Mouse (Mus musculus) midbrain, embryonic 11.5 days (tissue): ENCODE measurements around the gene Olfr543. TPM values are rescaled to one million over a fixed set of nuclear protein-coding genes. Genes with fewer than 3 reads are reported as not detected.
A peak's percentile ranks its signal among the peaks of the same experiment; 100 is the strongest.
"Not testable (repeated sequence)": the region's sequence is repeated elsewhere in the genome, so short reads cannot be mapped to it uniquely, and the experiment has no call there.

ENCODE experiments used
- ATAC-seq: fragments of 200-750 bp; cut with Nextera tagmentation; 2 replicates; pipeline ENCODE4 v1.8.0; 2017; ENCODE audit warnings: moderate TSS enrichment, moderate library complexity; ENCODE audit not compliant: low FRiP score
- DNase-seq: peaks from one replicate; pipeline ENCODE4 v3.0.0; 2015; ENCODE audit warnings: low spot score; ENCODE audit errors: missing footprints
- H3K27ac ChIP-seq: fragments of 300-500 bp; sonication (generic); 2 replicates; pipeline ENCODE4 v1.5.1; 2014; ENCODE audit warnings: low read depth, low read length
- H3K27me3 ChIP-seq: fragments of 300-500 bp; sonication (generic); 2 replicates; pipeline ENCODE4 v1.6.1; 2014; ENCODE audit warnings: mild to moderate bottlenecking, low read length, moderate library complexity, mixed read lengths; ENCODE audit not compliant: control insufficient read depth, insufficient read depth
- H3K36me3 ChIP-seq: fragments of 300-500 bp; sonication (generic); 2 replicates; pipeline ENCODE4 v1.6.1; 2014; ENCODE audit warnings: mild to moderate bottlenecking, low read length, moderate library complexity, mixed read lengths; ENCODE audit not compliant: control insufficient read depth, insufficient read depth
- H3K4me1 ChIP-seq: fragments of 300-500 bp; sonication (generic); 2 replicates; pipeline ENCODE4 v1.6.1; 2014; ENCODE audit warnings: low read length; ENCODE audit not compliant: control insufficient read depth, insufficient read depth
- H3K4me2 ChIP-seq: fragments of 300-500 bp; sonication (generic); 2 replicates; pipeline ENCODE4 v1.6.1; 2014; ENCODE audit warnings: mild to moderate bottlenecking, moderate library complexity
- H3K4me3 ChIP-seq: fragments of 300-500 bp; sonication (generic); 2 replicates; pipeline ENCODE4 v1.5.1; 2014; ENCODE audit warnings: low read depth, low read length
- H3K9ac ChIP-seq: fragments of 300-500 bp; sonication (generic); 2 replicates; pipeline ENCODE4 v1.6.1; 2014; ENCODE audit warnings: low read length
- H3K9me3 ChIP-seq: fragments of 300-500 bp; sonication (generic); 2 replicates; pipeline ENCODE4 v1.6.1; 2016; ENCODE audit warnings: low read length; ENCODE audit not compliant: control insufficient read depth
- WGBS: fragments of 180-500 bp; shearing (Covaris S2); extraction: QIAGEN DNeasy Blood & Tissue Kit; methylation state at CpG from one replicate; pipeline ENCODE4 v1.1.7; 2014; 5-methylcytosine and 5-hydroxymethylcytosine counted together
- polyA plus RNA-seq: library from polyadenylated mRNA; unstranded; fragments of >200 nt; fragmentation: Nextera tagmentation; extraction: Ambion mirVana; gene quantifications from 2 replicates; pipeline ENCODE4 v1.2.1, GENCODE M21; 2014

Gene Olfr543
- polyA plus RNA-seq, 1 experiment from 2014 or later, result 0.25 TPM

DNA sequence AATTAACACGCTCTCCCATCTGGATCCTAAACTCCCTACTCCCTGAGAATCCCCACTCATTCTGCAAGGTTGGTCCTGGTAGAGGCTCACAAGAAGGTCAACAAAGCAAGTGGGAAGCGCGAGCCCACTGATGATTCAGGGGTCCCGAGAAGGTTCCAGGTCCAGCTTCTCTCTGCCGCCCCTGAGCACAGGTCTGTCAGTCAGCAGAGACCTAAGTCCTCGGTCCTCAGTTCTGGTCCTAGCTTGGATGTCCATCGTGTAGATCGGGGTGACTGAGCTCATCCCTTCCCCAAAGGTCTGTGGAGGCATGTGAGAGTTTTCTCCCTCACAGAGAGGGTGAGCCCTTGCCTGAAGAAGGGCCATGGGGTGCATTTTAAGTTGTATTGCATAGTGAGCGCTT is 26.6 kb upstream of the Olfr543 start:
- no peak for ATAC-seq
- Histone ChIP-seq H3K4me1 (no peaks in the 10 kb centered on the region), H3K27me3 (no peaks in the 10 kb centered on the region), H3K27ac (no peak overlapping the region), H3K9ac (no peak overlapping the region), H3K9me3 (no peaks in the 10 kb centered on the region), H3K36me3 (no peaks in the 10 kb centered on the region), H3K4me3 (no peak overlapping the region), H3K4me2 (no peak overlapping the region)
- peak; percentile 56 for DNase-seq
- WGBS, result 89% methylated on average over 9 of the region's 9 CpGs

DNA sequence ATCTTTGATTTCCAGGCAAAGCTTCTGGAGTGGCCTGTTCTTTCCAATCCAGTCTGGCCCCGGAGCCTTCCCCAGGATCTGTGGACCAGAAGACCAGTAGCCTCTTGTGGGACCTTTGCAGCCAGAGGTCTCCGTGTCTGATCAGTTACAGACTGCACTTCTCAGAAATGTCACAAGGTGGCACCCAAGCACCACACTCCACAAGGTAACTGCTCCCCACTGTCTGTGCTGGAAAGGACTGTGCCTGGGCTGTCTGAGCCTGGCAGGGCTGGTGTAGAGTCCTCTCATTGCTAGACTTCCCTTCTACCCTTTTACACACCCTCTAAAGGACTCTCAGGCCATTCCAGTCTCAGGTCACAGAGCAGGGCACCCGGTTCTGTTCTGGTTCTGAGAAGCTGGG is 25.4 kb upstream of the Olfr543 start:
- 53% methylated on average over 3 of the region's 3 CpGs for WGBS
- ATAC-seq (peak; percentile 73), DNase-seq (peak; percentile 98)
- Histone ChIP-seq H3K27me3 (no peaks in the 10 kb centered on the region), H3K4me1 (no peaks in the 10 kb centered on the region), H3K36me3 (no peaks in the 10 kb centered on the region), H3K4me3 (no peak overlapping the region), H3K9me3 (no peaks in the 10 kb centered on the region), H3K27ac (no peak overlapping the region), H3K9ac (no peak overlapping the region), H3K4me2 (no peak overlapping the region)

GRCm38 (mm10) chr7:102501986-102502385 is 20.5 kb upstream of the Olfr543 start:
- no peak for DNase-seq
- 83% methylated on average over 5 of the region's 5 CpGs for WGBS
- H3K4me2 ChIP-seq, result no peak overlapping the region
- H3K27me3 ChIP-seq, result no peaks in the 10 kb centered on the region
- no peaks in the 10 kb centered on the region for H3K9me3 ChIP-seq
- H3K4me1 ChIP-seq, result no peaks in the 10 kb centered on the region
- no peak overlapping the region for H3K27ac ChIP-seq
- no peak overlapping the region for H3K9ac ChIP-seq
- H3K4me3 ChIP-seq, result no peak overlapping the region
- H3K36me3 ChIP-seq, result no peaks in the 10 kb centered on the region
- no peak for ATAC-seq

DNA sequence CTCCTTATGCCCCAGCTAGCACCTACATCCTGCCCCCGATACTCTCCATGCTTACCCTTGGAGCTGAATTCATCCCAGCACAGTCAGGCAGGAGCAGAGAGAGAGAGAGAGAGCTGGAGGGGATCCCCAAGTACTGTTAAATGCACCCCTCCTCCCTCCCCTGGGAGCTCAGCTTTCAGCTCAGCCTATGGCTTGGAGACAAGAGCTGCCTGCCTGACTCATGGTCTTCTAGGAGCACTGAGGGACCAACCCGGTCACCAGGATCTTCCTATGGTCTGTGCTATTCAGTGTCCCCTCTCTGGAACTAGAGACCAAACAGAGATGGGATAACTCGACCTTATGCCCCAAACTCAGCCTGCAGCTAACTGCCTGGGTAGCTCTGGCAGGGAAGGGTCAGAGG is 18.0 kb upstream of the Olfr543 start, which contains the start of gene Olfr545:
TSS of gene Olfr545 (minus strand) at position 101 of the 400 bp plus-strand sequence.
- 67% methylated on average over 3 of the region's 3 CpGs for WGBS
- Histone ChIP-seq H3K4me3 (no peak within 1 kb of the TSS), H3K27ac (no peak within 1 kb of the TSS), H3K36me3 (no peaks in the 10 kb centered on the region), H3K4me2 (no peak within 1 kb of the TSS), H3K9me3 (no peaks in the 10 kb centered on the region), H3K9ac (no peak within 1 kb of the TSS), H3K4me1 (no peaks in the 10 kb centered on the region), H3K27me3 (no peaks in the 10 kb centered on the region)
- peak; percentile 33 for DNase-seq
- ATAC-seq, result no peak

DNA sequence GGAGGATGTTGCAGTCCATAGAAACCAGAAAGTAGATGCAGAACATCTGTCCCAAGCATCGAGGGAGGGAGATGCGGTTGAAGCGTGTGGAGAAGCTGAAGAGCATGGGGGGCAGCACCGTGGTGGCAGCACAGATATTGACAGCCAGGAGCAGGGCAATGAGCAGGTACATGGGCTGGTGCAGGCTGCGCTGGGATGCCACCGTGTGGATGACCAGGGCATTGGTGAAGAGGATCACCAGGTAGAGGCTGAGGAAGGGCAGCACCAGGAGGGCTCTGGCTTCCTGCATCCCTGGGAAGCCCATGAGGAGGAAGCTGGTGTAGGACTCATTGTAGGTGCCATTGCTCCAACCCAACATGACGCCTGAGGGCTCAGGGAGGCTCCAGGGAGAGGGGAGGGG is 12.9 kb upstream of the Olfr543 start:
- H3K27ac ChIP-seq, H3K4me2 ChIP-seq, H3K4me3 ChIP-seq, H3K9ac ChIP-seq, H3K4me1 ChIP-seq, H3K27me3 ChIP-seq, DNase-seq, H3K9me3 ChIP-seq, H3K36me3 ChIP-seq: not testable (repeated sequence)
- 0 out of 2 replicates have a peak, but pooled peaks have one; percentile 11 for ATAC-seq
- WGBS, result 54% methylated on average over 6 of the region's 7 CpGs

DNA sequence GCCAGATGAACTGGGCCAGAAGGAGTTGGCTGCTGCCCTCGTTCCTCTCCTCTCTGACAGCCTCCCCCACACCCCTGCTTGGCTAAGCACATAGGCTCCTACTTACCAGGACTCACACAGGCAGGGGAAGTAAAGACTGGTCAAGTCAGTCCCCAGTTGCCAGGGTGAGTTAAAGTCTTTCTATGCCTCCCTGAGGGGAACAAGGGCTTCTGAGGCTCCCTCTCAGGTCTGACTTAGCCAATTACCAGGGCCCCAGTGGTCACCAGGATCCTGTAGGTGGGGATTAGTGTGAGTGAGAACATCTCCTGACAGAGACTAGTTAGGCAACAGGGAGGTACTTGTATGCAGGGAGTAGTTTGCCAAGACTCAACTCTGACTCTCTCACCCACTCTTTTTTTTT is 6.7 kb upstream of the Olfr543 start, which contains the start of gene Olfr544:
TSS of gene Olfr544 (minus strand) at position 153 of the 400 bp plus-strand sequence.
- no peaks in the 10 kb centered on the region for H3K4me1 ChIP-seq
- no peak for DNase-seq
- H3K27me3 ChIP-seq, result no peaks in the 10 kb centered on the region
- no peak within 1 kb of the TSS for H3K4me2 ChIP-seq
- H3K9me3 ChIP-seq, result no peaks in the 10 kb centered on the region
- no peak within 1 kb of the TSS for H3K4me3 ChIP-seq
- H3K27ac ChIP-seq, result no peak within 1 kb of the TSS
- WGBS, result 36% methylated on average over 1 of the region's 1 CpGs
- H3K9ac ChIP-seq, result no peak within 1 kb of the TSS
- H3K36me3 ChIP-seq, result no peaks in the 10 kb centered on the region
- ATAC-seq, result no peak

- H3K4me3 ChIP-seq, result no peak overlapping the region
- WGBS, result 83% methylated on average over 1 of the region's 1 CpGs
- ATAC-seq, result no peak
- no peak for DNase-seq
- H3K9me3 ChIP-seq, result no peaks in the 10 kb centered on the region
- H3K36me3 ChIP-seq, result no peaks in the 10 kb centered on the region
- no peak overlapping the region for H3K9ac ChIP-seq
- H3K27me3 ChIP-seq, result no peaks in the 10 kb centered on the region
- H3K4me1 ChIP-seq, result no peaks in the 10 kb centered on the region
- no peak overlapping the region for H3K27ac ChIP-seq
- no peak overlapping the region for H3K4me2 ChIP-seq
Observed at GRCm38 (mm10) chr7:102486105-102486504, 4.6 kb upstream of the Olfr543 start.

- not testable (repeated sequence) for H3K27ac ChIP-seq, H3K36me3 ChIP-seq, H3K9me3 ChIP-seq, H3K27me3 ChIP-seq, H3K4me2 ChIP-seq, DNase-seq, H3K9ac ChIP-seq, H3K4me1 ChIP-seq, H3K4me3 ChIP-seq
- 74% methylated on average over 6 of the region's 8 CpGs for WGBS
- ATAC-seq, result 0 out of 2 replicates have a peak, but pooled peaks have one; percentile 23
Observed at GRCm38 (mm10) chr7:102484766-102485165, 3.3 kb upstream of the Olfr543 start.

- Histone ChIP-seq H3K36me3 (no peaks in the 10 kb centered on the region), H3K9ac (no peak overlapping the region), H3K4me2 (no peak overlapping the region), H3K4me1 (no peaks in the 10 kb centered on the region), H3K27ac (no peak overlapping the region), H3K9me3 (no peaks in the 10 kb centered on the region), H3K4me3 (no peak overlapping the region), H3K27me3 (no peaks in the 10 kb centered on the region)
- 92% methylated on average over 2 of the region's 2 CpGs for WGBS
- no peak for DNase-seq
- ATAC-seq, result no peak
Observed at GRCm38 (mm10) chr7:102483665-102484064, 2.2 kb upstream of the Olfr543 start.

DNA sequence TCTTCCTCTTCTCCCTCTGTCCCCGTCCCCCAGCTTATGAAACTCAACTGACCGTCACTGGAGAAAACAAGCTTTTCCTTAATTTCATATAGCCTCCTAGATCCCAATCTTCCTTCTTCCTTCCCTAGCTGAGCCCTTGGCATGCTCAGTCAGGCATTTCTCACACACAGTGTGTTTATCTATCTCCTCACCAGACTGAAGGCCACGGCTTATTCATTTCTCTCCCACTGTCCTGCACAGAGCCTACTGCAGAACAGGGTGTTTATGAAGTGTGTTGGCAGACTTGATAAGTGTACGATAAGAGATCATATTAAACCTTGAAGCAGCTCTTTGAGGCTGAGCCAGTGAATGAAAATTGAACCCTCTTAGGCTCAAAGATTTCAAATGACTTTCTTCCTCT is 658 bp downstream of the Olfr543 start:
- WGBS, result 92% methylated on average over 4 of the region's 4 CpGs
- no peak overlapping the region for H3K4me2 ChIP-seq

More for the DNA sequence above, 658 bp downstream of the Olfr543 start:
- Histone ChIP-seq H3K9ac (no peak overlapping the region), H3K9me3 (no peaks in the 10 kb centered on the region), H3K4me3 (no peak overlapping the region), H3K4me1 (no peaks in the 10 kb centered on the region), H3K36me3 (no peaks in the 10 kb centered on the region), H3K27me3 (no peaks in the 10 kb centered on the region), H3K27ac (no peak overlapping the region)
- no peak for ATAC-seq
- DNase-seq, result no peak
